Mouse (Mus musculus) cerebellum, adult 2 months (tissue): Measurements from ENCODE around the gene Gm45521.

Source experiments
- CTCF ChIP-seq: fragments of 200-500 bp; IDR thresholded peaks from 2 replicates; pipeline ENCODE4 v1.5.1; 2011; ENCODE audit warnings: low read depth, mild to moderate bottlenecking, control low read depth, low read length, moderate library complexity, borderline replicate concordance; ENCODE audit not compliant: insufficient read depth
- POLR2A ChIP-seq: fragments of 200-500 bp; IDR thresholded peaks from 2 replicates; pipeline ENCODE4 v1.6.1; 2011; ENCODE audit warnings: low read length, control low read depth, borderline replicate concordance; ENCODE audit not compliant: insufficient read depth

DNA sequence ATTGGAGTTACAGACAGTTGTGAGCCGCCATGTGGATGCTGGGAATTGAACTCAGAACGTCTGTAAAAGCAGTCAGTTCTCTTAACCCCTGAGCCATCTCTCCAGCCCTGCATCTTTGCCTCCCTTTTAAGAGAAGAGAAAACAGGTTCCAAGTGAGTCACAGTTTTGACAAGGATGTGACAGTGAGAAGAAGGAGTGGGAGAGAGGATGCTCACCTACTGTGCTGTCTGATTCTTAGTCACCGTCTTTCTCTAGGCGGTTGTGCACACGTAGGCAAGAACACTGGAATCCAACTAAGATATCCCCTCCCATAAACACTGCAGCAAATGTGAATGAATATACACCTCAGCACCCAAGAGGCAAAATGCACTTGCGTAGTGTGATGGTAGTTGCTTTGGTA lies 18.1 kb downstream of the Gm45521 start:
- TF ChIP-seq CTCF (no peak), POLR2A (no peak)
